Mouse (Mus musculus) thymus, adult 2 months (tissue): ENCODE measurements around the gene Olfr665.

ENCODE experiments used
- CTCF ChIP-seq: fragments of 200-500 bp; IDR thresholded peaks from 2 replicates; pipeline ENCODE4 v1.5.1; 2012; ENCODE audit warnings: mild to moderate bottlenecking, control low read depth, low read length, moderate library complexity, borderline replicate concordance; ENCODE audit not compliant: control insufficient read depth, poor library complexity, insufficient read depth; ENCODE audit errors: extremely low read depth
- POLR2A ChIP-seq: fragments of 200-500 bp; IDR thresholded peaks from 2 replicates; pipeline ENCODE4 v1.6.1; 2012; ENCODE audit warnings: mild to moderate bottlenecking, low read length, control low read depth, moderate library complexity; ENCODE audit not compliant: control insufficient read depth, poor library complexity, insufficient read depth; ENCODE audit errors: extremely low read depth

DNA sequence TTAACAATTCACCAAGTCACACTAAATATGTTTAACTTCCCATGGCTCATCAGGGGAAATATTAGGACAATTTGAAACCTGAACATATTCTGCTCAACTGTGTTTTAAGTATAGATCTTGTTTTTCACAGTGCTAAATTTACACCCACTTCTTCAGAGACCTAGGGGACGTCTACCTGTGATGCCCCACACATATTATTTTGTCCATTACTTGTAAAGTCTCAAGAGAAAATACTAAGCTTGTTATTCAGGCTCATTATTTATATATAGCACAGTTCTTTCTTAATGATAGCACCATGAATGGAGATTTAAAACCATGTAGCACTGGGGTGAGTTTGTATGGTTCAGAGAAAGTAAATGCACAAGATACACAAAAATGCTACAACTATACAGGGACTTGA lies at the start of gene Olfr665:
- TF ChIP-seq CTCF (no peak), POLR2A (no peak)
